Mouse (Mus musculus) small intestine, adult 2 months (tissue): ENCODE measurements at regions not wholly inside any gene's neighbourhood (a gene's known extent, or its start where the extent isn't known, plus 50 kb on each side); places are given as distances from the start of the nearest gene placed in this dataset.

Experiments used
- H3K27ac ChIP-seq: fragments of 200-500 bp; 2 replicates; pipeline ENCODE4 v1.5.1; 2012; ENCODE audit warnings: low read depth, low read length, control low read depth, inconsistent platforms; ENCODE audit not compliant: insufficient read depth
- H3K27me3 ChIP-seq: fragments of 200-500 bp; 2 replicates; pipeline ENCODE4 v1.6.1; 2012; ENCODE audit warnings: mild to moderate bottlenecking, moderate library complexity, low read length, inconsistent platforms; ENCODE audit not compliant: control insufficient read depth, insufficient read depth
- H3K36me3 ChIP-seq: fragments of 200-500 bp; 2 replicates; pipeline ENCODE4 v1.6.1; 2012; ENCODE audit warnings: mild to moderate bottlenecking, low read length, control low read depth, inconsistent platforms; ENCODE audit not compliant: control insufficient read depth, insufficient read depth
- H3K4me1 ChIP-seq: fragments of 200-500 bp; 2 replicates; pipeline ENCODE4 v1.6.1; 2012; ENCODE audit warnings: low read length, inconsistent platforms, mixed read lengths; ENCODE audit not compliant: control insufficient read depth, insufficient read depth, insufficient read length
- H3K4me3 ChIP-seq: fragments of 200-500 bp; 2 replicates; pipeline ENCODE4 v1.5.1; 2012; ENCODE audit warnings: low read depth, mild to moderate bottlenecking, control low read depth, inconsistent platforms, low read length, moderate library complexity
- CTCF ChIP-seq: fragments of 200-500 bp; IDR thresholded peaks from 2 replicates; pipeline ENCODE4 v1.5.1; 2012; ENCODE audit warnings: low read depth, mild to moderate bottlenecking, control low read depth, inconsistent platforms, low read length, moderate library complexity, mixed read lengths; ENCODE audit not compliant: insufficient replicate concordance, insufficient read length; ENCODE audit errors: extremely low read depth
- POLR2A ChIP-seq: fragments of 200-500 bp; IDR thresholded peaks from 2 replicates; pipeline ENCODE4 v1.6.1; 2012; ENCODE audit warnings: low read depth, mild to moderate bottlenecking, control low read depth, inconsistent platforms, low read length, moderate library complexity
- WGBS: fragments of 180-500 bp; shearing (Covaris S2); methylation state at CpG from one replicate; pipeline ENCODE4 v1.1.7; 2018; 5-methylcytosine and 5-hydroxymethylcytosine counted together

DNA sequence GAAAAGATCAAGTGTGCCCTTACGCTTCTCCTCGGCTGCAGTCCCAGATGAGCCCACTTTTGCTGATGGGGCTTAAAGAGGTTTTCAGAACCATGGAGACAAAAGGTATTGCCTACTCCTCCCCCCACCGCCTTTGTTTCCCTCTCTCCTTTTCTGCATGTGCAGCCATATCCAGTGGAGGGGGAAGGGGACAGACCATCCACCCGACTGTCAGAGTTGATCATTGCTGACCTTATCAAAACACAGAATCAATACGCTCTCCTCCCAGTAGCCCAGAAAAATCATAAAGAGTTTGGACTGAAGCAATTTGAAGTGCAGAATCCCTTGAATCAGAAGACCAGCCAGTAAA lies 159.9 kb upstream of the Ppp2r3a start:
- Histone ChIP-seq H3K27ac (no peak overlapping the region), H3K4me1 (no peaks in the 10 kb centered on the region), H3K27me3 (no peaks in the 10 kb centered on the region), H3K4me3 (no peak overlapping the region), H3K36me3 (no peaks in the 10 kb centered on the region)
- 66% methylated on average over 5 of the region's 5 CpGs for WGBS
- TF ChIP-seq POLR2A, result no peak
- TF ChIP-seq CTCF, result no peak

GRCm38 (mm10) chr9:101410783-101411531 lies 159.4 kb upstream of the Ppp2r3a start:
- H3K4me1 ChIP-seq, result no peaks in the 10 kb centered on the region
- H3K36me3 ChIP-seq, result no peaks in the 10 kb centered on the region
- no peak overlapping the region for H3K4me3 ChIP-seq
- 77% methylated on average over 21 of the region's 21 CpGs for WGBS
- no peak overlapping the region for H3K27ac ChIP-seq
- no peak for TF ChIP-seq CTCF
- no peak for TF ChIP-seq POLR2A
- H3K27me3 ChIP-seq, result no peaks in the 10 kb centered on the region

- H3K4me1 ChIP-seq, result no peaks in the 10 kb centered on the region
- TF ChIP-seq POLR2A (no peak), CTCF (no peak)
- no peaks in the 10 kb centered on the region for H3K27me3 ChIP-seq
- WGBS, result 73% methylated on average over 3 of the region's 3 CpGs
- H3K4me3 ChIP-seq, result no peak overlapping the region
- H3K27ac ChIP-seq, result no peak overlapping the region
- no peaks in the 10 kb centered on the region for H3K36me3 ChIP-seq
Observed at GRCm38 (mm10) chr9:101410348-101410747, 158.8 kb upstream of the Ppp2r3a start.

GRCm38 (mm10) chr9:101408116-101408515 lies 156.5 kb upstream of the Ppp2r3a start:
- 73% methylated on average over 1 of the region's 1 CpGs for WGBS
- H3K4me1 ChIP-seq, result no peaks in the 10 kb centered on the region
- no peak for TF ChIP-seq CTCF
- TF ChIP-seq POLR2A, result no peak
- H3K27ac ChIP-seq, result no peak overlapping the region
- H3K4me3 ChIP-seq, result no peak overlapping the region
- H3K27me3 ChIP-seq, result no peaks in the 10 kb centered on the region
- no peaks in the 10 kb centered on the region for H3K36me3 ChIP-seq

- Histone ChIP-seq H3K27ac (no peak overlapping the region), H3K4me1 (no peaks in the 10 kb centered on the region), H3K27me3 (no peaks in the 10 kb centered on the region), H3K36me3 (no peaks in the 10 kb centered on the region), H3K4me3 (no peak overlapping the region)
- TF ChIP-seq POLR2A (no peak), CTCF (no peak)
- 71% methylated on average over 5 of the region's 5 CpGs for WGBS
Observed at GRCm38 (mm10) chr9:101407141-101407540, 155.5 kb upstream of the Ppp2r3a start.

- H3K27me3 ChIP-seq, result no peaks in the 10 kb centered on the region
- no peaks in the 10 kb centered on the region for H3K4me1 ChIP-seq
- no peaks in the 10 kb centered on the region for H3K36me3 ChIP-seq
- no peak overlapping the region for H3K4me3 ChIP-seq
- H3K27ac ChIP-seq, result no peak overlapping the region
- WGBS, result 37% methylated on average over 13 of the region's 13 CpGs
- no peak for TF ChIP-seq CTCF
- no peak for TF ChIP-seq POLR2A
Observed at GRCm38 (mm10) chr9:101404441-101405081, 153.0 kb upstream of the Ppp2r3a start.

DNA sequence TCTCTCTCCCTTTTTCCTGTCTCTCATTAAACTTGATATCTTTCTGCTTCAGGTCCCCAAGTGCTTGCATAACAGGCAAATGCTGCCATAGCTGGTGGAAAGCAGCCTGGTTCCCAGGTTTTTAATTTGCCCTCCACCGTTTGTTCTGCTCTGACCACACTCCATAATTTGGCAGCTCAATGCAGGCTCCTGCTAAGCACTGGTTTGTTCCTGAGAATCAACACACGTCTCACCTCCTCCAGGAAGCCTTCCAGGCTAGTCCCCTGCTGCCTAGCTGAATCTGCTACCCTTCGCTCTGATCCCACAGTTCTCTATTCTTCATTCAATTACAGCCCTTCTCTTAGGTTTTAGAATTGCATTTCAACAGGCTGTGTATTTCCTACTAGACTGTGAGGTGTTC lies 152.4 kb upstream of the Ppp2r3a start:
- TF ChIP-seq CTCF, result no peak
- TF ChIP-seq POLR2A, result no peak
- H3K36me3 ChIP-seq, result no peaks in the 10 kb centered on the region
- no peak overlapping the region for H3K4me3 ChIP-seq
- H3K27me3 ChIP-seq, result no peaks in the 10 kb centered on the region
- H3K4me1 ChIP-seq, result no peaks in the 10 kb centered on the region
- 73% methylated on average over 3 of the region's 3 CpGs for WGBS
- H3K27ac ChIP-seq, result no peak overlapping the region
